Mouse (Mus musculus) midbrain, embryonic 12.5 days (tissue): ENCODE measurements around the gene Vash2. TPM values are rescaled to one million over a fixed set of nuclear protein-coding genes. Genes with fewer than 3 reads are reported as not detected.
A peak's percentile ranks its signal among the peaks of the same experiment; 100 is the strongest.

ENCODE experiments used
- ATAC-seq: fragments of 200-750 bp; cut with Nextera tagmentation; 2 replicates; pipeline ENCODE4 v1.8.0; 2017; ENCODE audit warnings: low read depth, moderate TSS enrichment, moderate library complexity; ENCODE audit not compliant: low FRiP score
- H3K27ac ChIP-seq: fragments of 300-500 bp; sonication (generic); replicated peaks from 2 replicates; pipeline ENCODE4 v1.5.1; 2016; ENCODE audit warnings: mild to moderate bottlenecking
- H3K27me3 ChIP-seq: fragments of 300-500 bp; sonication (generic); 2 replicates; pipeline ENCODE4 v1.6.1; 2016; ENCODE audit warnings: mild to moderate bottlenecking
- H3K36me3 ChIP-seq: fragments of 300-500 bp; sonication (generic); 2 replicates; pipeline ENCODE4 v1.6.1; 2016
- H3K4me1 ChIP-seq: fragments of 300-500 bp; sonication (generic); 2 replicates; pipeline ENCODE4 v1.6.1; 2016
- H3K4me2 ChIP-seq: fragments of 300-500 bp; sonication (generic); replicated peaks from 2 replicates; pipeline ENCODE4 v1.6.1; 2016; ENCODE audit warnings: mild to moderate bottlenecking, moderate library complexity
- H3K4me3 ChIP-seq: fragments of 300-500 bp; sonication (generic); 2 replicates; pipeline ENCODE4 v1.5.1; 2016; ENCODE audit warnings: mild to moderate bottlenecking
- H3K9ac ChIP-seq: fragments of 300-500 bp; sonication (generic); replicated peaks from 2 replicates; pipeline ENCODE4 v1.6.1; 2016; ENCODE audit warnings: mild to moderate bottlenecking, moderate library complexity
- H3K9me3 ChIP-seq: fragments of 300-500 bp; sonication (generic); 2 replicates; pipeline ENCODE4 v1.6.1; 2016; ENCODE audit warnings: mild to moderate bottlenecking
- WGBS: fragments of 180-500 bp; shearing (Covaris S2); methylation state at CpG from one replicate; pipeline ENCODE4 v1.1.7; 2016; 5-methylcytosine and 5-hydroxymethylcytosine counted together
- polyA plus RNA-seq: library from polyadenylated mRNA; unstranded; fragments of >200 nt; fragmentation: Nextera tagmentation; extraction: Ambion mirVana; gene quantifications from 2 replicates; pipeline ENCODE4 v1.2.1, GENCODE M21; 2016

The Vash2 gene
- polyA plus RNA-seq, 1 experiment from 2014 or later = 67.2 TPM

DNA sequence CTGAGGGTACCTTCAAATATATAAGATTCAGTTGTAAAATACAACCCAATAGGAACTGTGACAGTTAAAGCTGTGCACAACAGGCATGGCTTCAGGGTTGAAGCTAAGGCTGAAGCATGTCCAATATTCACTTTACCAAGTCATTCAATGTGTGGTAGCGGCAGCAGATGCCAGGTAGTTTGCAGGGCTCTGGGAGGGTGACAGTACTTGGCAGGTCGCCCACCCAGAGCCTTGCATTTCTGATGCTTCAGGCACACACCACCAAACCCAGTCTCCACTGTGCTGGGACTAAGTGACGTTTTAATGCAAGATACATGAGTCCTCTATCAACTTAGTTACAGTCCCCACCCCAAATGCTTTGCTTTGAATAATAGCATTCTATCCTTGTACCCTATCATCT is 21.6 kb upstream of the Vash2 start:
- H3K9me3 ChIP-seq = 0 out of 2 replicates have a peak, but pooled peaks cover 6% of the 10 kb centered on the region
- H3K9ac ChIP-seq = no peak overlapping the region
- ATAC-seq = no peak
- no peak overlapping the region for H3K27ac ChIP-seq
- H3K4me3 ChIP-seq = no peak overlapping the region
- H3K4me2 ChIP-seq = no peak overlapping the region
- no peaks in the 10 kb centered on the region for H3K27me3 ChIP-seq
- WGBS = 83% methylated on average over 3 of the region's 3 CpGs
- H3K36me3 ChIP-seq = 0 out of 2 replicates have a peak, but pooled peaks cover 3% of the 10 kb centered on the region
- no peaks in the 10 kb centered on the region for H3K4me1 ChIP-seq

DNA sequence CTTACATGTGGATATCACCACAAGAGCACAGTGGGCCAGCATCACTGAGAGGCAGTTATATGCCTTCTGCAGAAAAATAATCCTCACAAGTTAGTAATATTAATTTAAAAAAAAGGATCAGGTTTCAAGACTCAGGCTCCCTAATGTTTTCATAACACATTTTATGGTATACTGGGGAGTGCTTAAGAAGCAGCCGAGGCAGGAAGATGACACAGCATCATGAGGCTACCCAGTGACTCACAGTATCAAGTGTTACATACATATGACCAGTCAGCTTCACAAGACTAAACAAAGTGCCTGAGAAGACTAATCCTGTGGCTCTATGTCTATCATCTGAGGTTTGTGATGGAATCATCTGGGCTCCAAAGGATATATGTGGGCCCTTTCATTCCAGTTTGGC is 18.9 kb upstream of the Vash2 start:
- H3K36me3 ChIP-seq = no peaks in the 10 kb centered on the region
- no peaks in the 10 kb centered on the region for H3K27me3 ChIP-seq
- H3K4me2 ChIP-seq = no peak overlapping the region
- H3K27ac ChIP-seq = no peak overlapping the region
- H3K9ac ChIP-seq = no peak overlapping the region
- no peak for ATAC-seq
- WGBS = 84% methylated on average over 1 of the region's 1 CpGs
- H3K9me3 ChIP-seq = 0 out of 2 replicates have a peak, but pooled peaks cover 6% of the 10 kb centered on the region
- H3K4me3 ChIP-seq = no peak overlapping the region
- no peaks in the 10 kb centered on the region for H3K4me1 ChIP-seq

DNA sequence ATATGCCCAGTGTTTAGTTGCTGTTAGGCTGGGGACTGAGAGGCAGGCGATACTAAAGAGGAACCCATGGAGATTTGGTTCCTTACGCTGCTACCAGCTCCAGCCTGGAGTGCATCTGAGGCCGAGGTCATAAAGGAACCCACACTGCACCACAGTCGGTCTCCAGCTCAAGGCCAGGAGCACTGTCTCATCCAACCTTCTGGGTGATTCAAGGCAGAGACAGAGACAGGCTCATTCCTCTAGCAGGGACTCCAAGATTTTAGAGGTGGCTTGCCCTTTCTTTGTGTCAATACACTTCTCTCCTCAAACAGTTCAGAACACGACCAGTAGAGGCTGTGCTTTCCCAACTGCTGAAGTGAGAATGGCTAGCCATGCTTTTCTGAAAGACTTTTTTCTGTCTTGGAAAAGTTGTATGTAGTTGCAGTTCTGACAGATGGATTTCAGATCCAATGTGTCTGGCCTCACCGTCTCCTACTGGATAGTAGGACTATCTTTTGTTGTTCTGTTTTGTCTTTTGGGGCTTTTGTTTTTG is 17.3 kb upstream of the Vash2 start:
- no peaks in the 10 kb centered on the region for H3K4me1 ChIP-seq
- no peak for ATAC-seq
- no peak overlapping the region for H3K4me2 ChIP-seq

DNA sequence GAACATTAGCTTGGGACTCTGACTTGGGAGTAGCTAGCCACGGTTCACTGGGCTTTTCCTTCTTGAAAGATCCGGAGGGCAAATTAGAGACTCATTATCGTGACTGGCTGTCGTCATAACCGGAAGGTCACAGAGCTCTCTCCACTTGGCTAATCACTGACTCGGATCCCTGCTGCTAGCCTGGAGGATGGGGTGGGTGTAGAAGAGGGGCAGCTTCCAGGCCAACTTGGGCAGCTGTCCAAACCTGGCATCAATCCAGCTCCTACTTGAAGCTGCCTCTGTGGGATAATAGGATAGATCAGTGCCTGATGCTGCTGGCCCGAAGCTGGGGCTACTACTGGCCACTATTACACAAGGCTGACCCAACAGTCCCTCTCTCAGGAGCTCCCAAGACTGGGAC is 16.5 kb upstream of the Vash2 start:
- Histone ChIP-seq H3K4me2 (no peak overlapping the region), H3K9ac (no peak overlapping the region), H3K4me3 (no peak overlapping the region), H3K4me1 (no peaks in the 10 kb centered on the region), H3K9me3 (0 out of 2 replicates have a peak, but pooled peaks cover 6% of the 10 kb centered on the region), H3K27ac (no peak overlapping the region), H3K36me3 (no peaks in the 10 kb centered on the region), H3K27me3 (no peaks in the 10 kb centered on the region)
- ATAC-seq = no peak
- WGBS = 75% methylated on average over 7 of the region's 7 CpGs

More for the DNA sequence above, 17.3 kb upstream of the Vash2 start:
- H3K4me3 ChIP-seq = no peak overlapping the region
- H3K27ac ChIP-seq = no peak overlapping the region
- no peak overlapping the region for H3K9ac ChIP-seq
- no peaks in the 10 kb centered on the region for H3K36me3 ChIP-seq
- H3K27me3 ChIP-seq = no peaks in the 10 kb centered on the region
- H3K9me3 ChIP-seq = 0 out of 2 replicates have a peak, but pooled peaks cover 6% of the 10 kb centered on the region
- WGBS = 72% methylated on average over 6 of the region's 6 CpGs

DNA sequence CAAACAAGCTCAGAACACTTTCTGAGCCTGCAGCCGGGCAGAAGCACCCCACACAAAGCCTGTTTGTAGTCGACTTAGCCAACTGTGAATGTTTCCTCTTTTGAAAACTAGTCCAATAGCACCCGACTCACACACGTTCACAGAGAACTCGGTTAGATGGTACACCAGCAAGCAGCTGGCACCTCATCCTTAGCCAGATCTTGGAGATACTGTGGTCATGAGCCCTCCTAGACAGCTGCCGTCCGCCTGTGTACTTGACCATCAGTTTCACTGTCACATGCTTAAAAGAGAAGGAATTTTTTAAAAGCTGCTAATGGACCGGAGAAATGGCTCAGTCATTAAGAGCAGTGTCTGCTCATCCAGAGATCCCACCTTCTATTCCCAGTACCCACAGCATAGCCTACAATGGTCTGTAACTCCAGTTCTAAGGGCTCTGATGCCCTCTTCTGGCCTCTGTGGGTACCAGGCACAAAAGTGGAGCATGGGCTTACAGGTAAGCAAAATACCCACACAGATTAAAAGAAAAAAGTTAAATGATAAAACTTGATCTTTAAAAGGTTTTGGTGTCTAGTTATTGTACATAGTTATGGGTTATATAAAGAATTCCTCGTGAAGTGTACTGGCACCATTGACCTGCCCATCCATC is 10.5 kb upstream of the Vash2 start:
- Histone ChIP-seq H3K4me1 (no peaks in the 10 kb centered on the region), H3K27me3 (no peaks in the 10 kb centered on the region), H3K4me3 (no peak overlapping the region), H3K4me2 (no peak overlapping the region), H3K9me3 (no peaks in the 10 kb centered on the region), H3K9ac (no peak overlapping the region), H3K36me3 (no peaks in the 10 kb centered on the region), H3K27ac (no peak overlapping the region)
- WGBS = 83% methylated on average over 9 of the region's 9 CpGs
- no peak for ATAC-seq

DNA sequence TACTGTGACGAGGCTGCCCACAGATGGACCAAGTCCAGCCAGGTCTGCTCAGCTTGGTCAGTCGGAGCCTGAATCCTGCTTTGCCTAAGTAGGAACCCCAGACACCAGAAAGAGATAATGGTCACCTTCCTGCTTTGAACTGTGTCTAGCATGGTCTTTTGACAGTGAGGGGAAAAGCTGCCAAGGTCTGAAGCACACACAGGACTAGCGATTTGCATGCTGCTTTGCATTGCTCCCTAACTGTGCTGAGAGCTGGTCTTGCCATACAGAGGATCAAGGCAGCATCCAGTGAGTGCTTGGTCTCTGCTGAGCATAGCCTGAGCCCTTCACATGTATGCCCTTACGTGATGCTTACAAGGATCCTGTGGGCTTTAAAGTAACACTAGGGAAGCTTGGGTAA is 2.3 kb upstream of the Vash2 start:
- Histone ChIP-seq H3K36me3 (no peaks in the 10 kb centered on the region), H3K27ac (no peak overlapping the region), H3K4me3 (no peak overlapping the region), H3K4me1 (peaks cover 21% of the 10 kb centered on the region), H3K9ac (no peak overlapping the region), H3K4me2 (no peak overlapping the region), H3K27me3 (no peaks in the 10 kb centered on the region), H3K9me3 (no peaks in the 10 kb centered on the region)
- no peak for ATAC-seq
- 87% methylated on average over 4 of the region's 4 CpGs for whole genome bisulfite sequencing

DNA sequence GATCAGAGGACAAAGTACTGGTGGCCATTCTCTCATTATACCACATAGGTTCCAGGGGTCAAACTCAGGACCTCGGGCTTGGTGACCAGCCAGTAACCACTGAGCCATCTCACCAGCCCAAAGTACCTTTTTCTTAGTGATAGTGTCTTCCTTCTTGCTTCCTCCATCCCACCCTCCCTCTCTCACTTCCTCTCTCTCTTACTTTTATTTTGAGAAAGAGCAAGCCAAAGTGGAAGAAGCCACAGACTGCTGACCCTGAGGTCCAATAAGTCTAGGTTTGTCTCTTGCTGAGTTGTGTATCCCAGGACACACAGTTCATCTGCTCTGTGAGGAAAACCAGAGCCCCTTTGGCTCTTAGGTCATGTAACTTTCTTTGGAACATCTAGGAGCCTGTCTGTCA is 1.4 kb upstream of the Vash2 start:
- no peak for ATAC-seq
- no peaks in the 10 kb centered on the region for H3K36me3 ChIP-seq
- H3K9me3 ChIP-seq = no peaks in the 10 kb centered on the region
- H3K4me1 ChIP-seq = peaks cover 26% of the 10 kb centered on the region
- H3K4me3 ChIP-seq = no peak overlapping the region
- H3K4me2 ChIP-seq = no peak overlapping the region
- H3K27me3 ChIP-seq = no peaks in the 10 kb centered on the region
- no peak overlapping the region for H3K9ac ChIP-seq
- 90% methylated on average over 1 of the region's 1 CpGs for WGBS
- no peak overlapping the region for H3K27ac ChIP-seq

DNA sequence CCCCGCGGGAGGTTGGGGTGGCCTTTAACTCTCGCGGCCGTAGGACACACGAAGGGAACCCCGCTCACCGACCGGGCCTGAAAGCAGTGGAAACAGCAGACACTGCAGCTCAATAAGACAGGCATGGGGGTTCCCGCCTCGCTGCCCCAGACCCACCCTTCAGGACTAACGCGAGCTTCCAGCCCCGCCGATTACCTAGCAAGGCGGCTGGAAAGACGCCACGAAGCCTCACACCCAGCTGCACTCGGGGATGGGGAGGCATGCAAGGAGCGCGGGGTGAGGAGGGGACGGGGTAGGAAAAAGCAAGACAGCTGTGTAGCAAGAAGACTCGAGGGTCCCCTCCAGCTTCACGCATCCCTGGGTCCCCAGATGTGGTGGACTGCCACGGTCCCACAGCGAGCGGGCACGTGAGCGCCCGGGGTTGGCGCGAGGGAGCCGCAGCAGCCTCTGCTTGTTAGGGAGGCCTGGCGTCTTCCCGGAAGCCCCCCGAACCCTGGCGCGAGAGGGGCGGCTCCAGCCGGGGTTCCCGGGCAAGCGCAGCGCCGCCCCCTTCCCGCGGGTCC is 504 bp downstream of the Vash2 start:
- under 1% methylated on average over 44 of the region's 46 CpGs for WGBS
- H3K9me3 ChIP-seq = no peaks in the 10 kb centered on the region
- H3K4me3 ChIP-seq = peak overlapping the region; percentile 67
- peak overlapping the region; percentile 86 for H3K27ac ChIP-seq
- peak; percentile 70 for ATAC-seq
- H3K9ac ChIP-seq = peak overlapping the region; percentile 92
- peaks cover 13% of the 10 kb centered on the region for H3K36me3 ChIP-seq
- no peaks in the 10 kb centered on the region for H3K27me3 ChIP-seq
- H3K4me2 ChIP-seq = peak overlapping the region; percentile 98
- peaks cover 26% of the 10 kb centered on the region for H3K4me1 ChIP-seq

DNA sequence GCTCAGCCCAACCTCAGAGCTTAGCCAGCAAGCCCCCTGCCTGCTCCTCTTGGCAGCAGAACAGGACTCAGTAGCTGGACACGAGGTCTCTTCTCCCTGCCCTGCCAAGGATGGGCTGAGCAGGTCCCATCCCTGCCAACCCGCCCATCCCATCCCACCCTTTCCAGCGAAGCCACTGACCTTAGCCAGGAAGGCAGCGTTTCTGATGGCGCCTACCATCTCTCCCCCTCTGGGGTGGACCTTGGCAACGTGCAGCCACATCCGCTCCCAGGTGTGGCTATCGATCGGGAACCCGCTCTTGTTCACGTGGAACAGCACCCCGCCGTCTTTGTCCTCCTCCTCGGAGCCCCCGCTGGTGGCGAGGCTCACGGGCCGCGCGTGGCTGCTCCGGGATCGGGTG is 1.1 kb downstream of the Vash2 start:
- Histone ChIP-seq H3K36me3 (peaks cover 19% of the 10 kb centered on the region), H3K4me1 (peaks cover 26% of the 10 kb centered on the region), H3K9me3 (no peaks in the 10 kb centered on the region), H3K9ac (peak overlapping the region; percentile 92), H3K4me3 (peak overlapping the region; percentile 67), H3K27ac (peak overlapping the region; percentile 86), H3K4me2 (peak overlapping the region; percentile 98), H3K27me3 (no peaks in the 10 kb centered on the region)
- WGBS = under 1% methylated on average over 22 of the region's 22 CpGs
- 0 out of 2 replicates have a peak, but pooled peaks have one; percentile 1 for ATAC-seq

DNA sequence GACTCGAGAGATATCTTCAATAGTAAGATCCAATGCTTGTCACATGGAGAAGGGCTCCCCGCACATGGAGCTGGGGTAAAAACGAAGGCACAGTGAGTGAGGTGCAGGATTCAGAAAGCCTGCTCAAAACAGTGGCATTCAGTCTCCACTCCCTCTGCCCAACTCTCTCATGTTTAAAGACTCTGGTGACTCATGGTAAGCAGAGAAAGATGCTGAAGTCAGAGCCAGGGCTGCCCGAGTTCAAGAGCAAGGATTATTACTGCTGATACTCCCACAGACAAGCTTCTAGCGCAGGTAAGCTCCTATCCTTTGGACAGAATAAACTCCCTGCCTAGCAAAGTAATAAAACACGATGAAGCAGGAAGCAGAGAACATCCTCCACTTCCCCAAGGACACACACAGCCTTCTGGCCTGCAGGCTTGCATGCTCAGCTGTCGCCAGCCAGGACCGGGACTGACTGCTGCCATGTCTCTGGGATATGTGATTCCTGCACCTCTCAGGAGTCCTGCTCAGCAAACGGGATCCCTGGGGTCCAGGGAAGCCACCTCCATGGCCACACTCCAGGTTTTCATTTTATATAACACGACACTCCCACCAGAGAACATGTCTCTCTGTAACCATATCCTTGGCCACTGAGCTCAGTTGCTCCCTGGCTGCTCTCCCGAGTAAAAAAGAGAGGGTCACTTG is 2.1 kb downstream of the Vash2 start:
- Histone ChIP-seq H3K9me3 (no peaks in the 10 kb centered on the region), H3K4me3 (peak overlapping the region; percentile 67), H3K4me2 (peak overlapping the region; percentile 98), H3K4me1 (peaks cover 26% of the 10 kb centered on the region), H3K9ac (peak overlapping the region; percentile 92), H3K27ac (0 out of 2 replicates have a peak overlapping the region, but pooled peaks have one; percentile 86), H3K36me3 (peaks cover 29% of the 10 kb centered on the region), H3K27me3 (no peaks in the 10 kb centered on the region)
- 55% methylated on average over 11 of the region's 11 CpGs for WGBS
- no peak for ATAC-seq

DNA sequence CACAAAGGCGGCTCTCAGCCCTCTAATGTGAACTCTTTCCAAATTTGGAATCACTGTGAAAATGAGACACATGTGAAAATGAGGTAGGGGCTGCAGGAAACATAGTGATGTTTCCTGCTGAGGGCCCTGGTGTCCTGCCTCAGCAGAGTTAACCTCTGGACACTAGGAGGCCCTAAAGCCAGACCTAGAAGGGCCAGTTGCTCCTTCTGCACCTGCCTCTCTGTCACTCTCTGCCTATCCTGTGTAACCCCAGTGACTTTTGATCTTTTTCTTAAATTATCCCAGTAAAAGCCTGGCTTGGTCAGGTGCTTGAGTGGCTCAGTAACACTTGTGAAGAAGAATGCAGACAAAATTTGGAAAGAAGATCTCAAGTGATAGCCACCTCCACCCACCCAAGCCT is 4.3 kb downstream of the Vash2 start:
- H3K36me3 ChIP-seq = peaks cover 48% of the 10 kb centered on the region
- no peak overlapping the region for H3K4me2 ChIP-seq
- no peak for ATAC-seq
- 88% methylated on average over 1 of the region's 1 CpGs for WGBS
- H3K27ac ChIP-seq = no peak overlapping the region
- no peaks in the 10 kb centered on the region for H3K27me3 ChIP-seq
- no peak overlapping the region for H3K4me3 ChIP-seq
- no peaks in the 10 kb centered on the region for H3K9me3 ChIP-seq
- H3K9ac ChIP-seq = no peak overlapping the region
- peaks cover 26% of the 10 kb centered on the region for H3K4me1 ChIP-seq

DNA sequence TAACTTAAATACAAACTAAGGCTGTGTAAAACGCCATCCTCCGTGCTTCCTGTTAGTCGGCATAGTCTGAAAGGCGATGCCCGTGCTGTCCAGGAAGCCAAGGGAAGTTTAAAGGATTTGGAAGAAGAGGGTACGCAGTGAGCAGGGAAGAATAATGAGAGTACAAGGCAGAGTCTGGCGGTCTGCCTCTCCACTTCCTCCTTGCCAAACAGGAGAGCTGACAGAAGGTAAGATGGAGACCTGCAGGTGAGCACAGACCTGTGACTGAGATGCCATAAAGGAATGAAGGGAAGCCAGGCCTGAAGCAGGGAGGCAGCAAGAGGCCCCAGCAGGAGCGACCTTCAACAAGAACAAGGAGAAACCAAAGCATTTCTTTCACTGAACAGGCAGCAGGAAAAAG is 4.9 kb downstream of the Vash2 start:
- Histone ChIP-seq H3K27ac (no peak overlapping the region), H3K9me3 (no peaks in the 10 kb centered on the region), H3K36me3 (peaks cover 54% of the 10 kb centered on the region), H3K27me3 (no peaks in the 10 kb centered on the region), H3K4me3 (no peak overlapping the region), H3K4me2 (no peak overlapping the region), H3K9ac (no peak overlapping the region), H3K4me1 (peaks cover 21% of the 10 kb centered on the region)
- 87% methylated on average over 8 of the region's 8 CpGs for WGBS
- no peak for ATAC-seq
